10 mouse cellular contexts compared by ENCODE assay signal in the genomic region with DNA sequence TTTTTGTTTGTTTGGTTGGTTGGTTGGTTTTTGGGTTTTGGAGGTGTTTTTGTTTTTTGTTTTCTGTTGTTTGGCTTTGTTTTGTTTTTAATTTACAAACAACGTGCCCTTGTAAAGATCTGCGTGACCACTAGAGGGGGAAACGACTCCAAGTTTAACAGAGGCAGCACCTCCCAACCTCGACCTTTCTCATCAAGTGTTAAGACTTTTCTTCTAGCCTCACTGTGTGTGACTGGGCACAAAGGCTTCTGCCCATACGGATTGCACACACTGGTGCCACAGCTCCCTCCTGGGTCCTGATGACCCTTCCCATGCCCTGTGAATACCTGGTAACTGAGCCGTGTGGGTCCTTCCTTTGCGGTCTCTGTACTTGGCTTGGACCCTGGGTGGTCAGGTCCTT. TPM values are rescaled to one million over a fixed set of nuclear protein-coding genes. Genes with fewer than 3 reads are reported as not detected.
DNase-seq lines count a peak whose midpoint lies in the region; ATAC-seq lines count a peak whose summit lies in the region.
"Had no signal": no experiment of that assay in that cellular context is flagged by ENCODE, and none has a peak within 500 bp of the region (broad histone marks: within the 10 kb centered on the region; RNA-seq: fewer than 3 reads in every experiment).

No protein-coding gene starts in this region.

- peaks cover 11% of the 10 kb centered on the region for H3K4me1 ChIP-seq in neural tube, embryonic 12.5 days
- H3K4me1 ChIP-seq in forebrain, embryonic 15.5 days: peaks cover 21% of the 10 kb centered on the region

- WGBS in neural tube, embryonic 12.5 days: 29% methylated on average over 7 of the region's 7 CpGs
- 27% methylated on average over 7 of the region's 7 CpGs for WGBS in forebrain, embryonic 15.5 days

- DNase-seq in cerebellum, postnatal 25 days: peak; percentile 37 to 48
- no peak for DNase-seq in cerebellum, adult 11-12 months
- no peak for DNase-seq in neural tube, embryonic 10.5 days (ENCODE audit: extremely low spot score, low spot score)
- DNase-seq in naive thymus-derived CD4-positive, alpha-beta T cell, adult 2 months (ENCODE audit: low read depth): peak; percentile 70
- DNase-seq in ovary, postnatal 36 days (ENCODE audit: low spot score): no peak
- DNase-seq in right cerebral cortex, postnatal 14 days: no peak

- H3K9ac ChIP-seq in neural tube, embryonic 12.5 days: no peak overlapping the region
- no peak overlapping the region for H3K9ac ChIP-seq in forebrain, embryonic 15.5 days (replicated peaks)
- H3K9ac ChIP-seq: heart, embryonic 15.5 days had no signal

- H3K27me3 ChIP-seq in neural tube, embryonic 12.5 days (replicated peaks): no peaks in the 10 kb centered on the region
- no peaks in the 10 kb centered on the region for H3K27me3 ChIP-seq in forebrain, embryonic 15.5 days

- ATAC-seq in neural tube, embryonic 12.5 days (ENCODE audit: low FRiP score, low read depth): no peak
- ATAC-seq in forebrain, embryonic 15.5 days (replicated peaks): no peak

- H3K27ac ChIP-seq in neural tube, embryonic 12.5 days: no peak overlapping the region
- H3K27ac ChIP-seq in forebrain, embryonic 15.5 days (replicated peaks): peak overlapping the region; percentile 38; the same call in 1 of the 2 replicates

- 0 out of 2 replicates have a peak overlapping the region, but pooled peaks have one; percentile 1 for H3K4me2 ChIP-seq in neural tube, embryonic 12.5 days (replicated peaks)
- no peak overlapping the region for H3K4me2 ChIP-seq in forebrain, embryonic 15.5 days (replicated peaks)

- H3K36me3 ChIP-seq in neural tube, embryonic 12.5 days: no peaks in the 10 kb centered on the region
- no peaks in the 10 kb centered on the region for H3K36me3 ChIP-seq in forebrain, embryonic 15.5 days
- H3K36me3 ChIP-seq: heart, embryonic 15.5 days; neural tube, embryonic 13.5 days had no signal

- H3K4me3 ChIP-seq in neural tube, embryonic 12.5 days: no peak overlapping the region
- H3K4me3 ChIP-seq in forebrain, embryonic 15.5 days: no peak overlapping the region
- H3K4me3 ChIP-seq: neural tube, embryonic 13.5 days had no signal

- no peaks in the 10 kb centered on the region for H3K9me3 ChIP-seq in neural tube, embryonic 12.5 days
- no peaks in the 10 kb centered on the region for H3K9me3 ChIP-seq in forebrain, embryonic 15.5 days
- H3K9me3 ChIP-seq: heart, embryonic 15.5 days; neural tube, embryonic 13.5 days had no signal

RNA-seq across cellular contexts. Expression of a gene that starts 30.5 kb away (rescaled TPM):
- polyA plus RNA-seq in neural tube, embryonic 12.5 days (2016; fragmentation: Nextera tagmentation; extraction: Ambion mirVana): 0.10 and 0.17 TPM in 2 replicates
- 0.47 and 0.52 TPM in 2 replicates for polyA plus RNA-seq in forebrain, embryonic 15.5 days (2015; fragmentation: Nextera tagmentation; extraction: Ambion mirVana)

RNA-seq across cellular contexts. Expression of a gene that starts 56.2 kb away (rescaled TPM):
- 32.1 and 32.6 TPM in 2 replicates for polyA plus RNA-seq in neural tube, embryonic 12.5 days (2016; fragmentation: Nextera tagmentation; extraction: Ambion mirVana)
- 32.0 and 32.4 TPM in 2 replicates for polyA plus RNA-seq in forebrain, embryonic 15.5 days (2015; fragmentation: Nextera tagmentation; extraction: Ambion mirVana)

RNA-seq across cellular contexts. Expression of a gene that starts 56.4 kb away (rescaled TPM):
- 179 and 194 TPM in 2 replicates for polyA plus RNA-seq in neural tube, embryonic 12.5 days (2016; fragmentation: Nextera tagmentation; extraction: Ambion mirVana)
- polyA plus RNA-seq in forebrain, embryonic 15.5 days (2015; fragmentation: Nextera tagmentation; extraction: Ambion mirVana): 166 and 170 TPM in 2 replicates

RNA-seq across cellular contexts. Expression of a gene that starts 58.7 kb away (rescaled TPM):
- 5.6 and 5.8 TPM in 2 replicates for polyA plus RNA-seq in neural tube, embryonic 12.5 days (2016; fragmentation: Nextera tagmentation; extraction: Ambion mirVana)
- 5.1 and 6.2 TPM in 2 replicates for polyA plus RNA-seq in forebrain, embryonic 15.5 days (2015; fragmentation: Nextera tagmentation; extraction: Ambion mirVana)

Comparison
In these comparisons a context has a peak if more than half of its experiments do, and no peak if none do; other contexts are left out.
1. DNase-seq: peak in cerebellum, postnatal 25 days (2 of 2) and naive thymus-derived CD4-positive, alpha-beta T cell, adult 2 months (single experiment); none in cerebellum, adult 11-12 months (single experiment), neural tube, embryonic 10.5 days (single experiment), ovary, postnatal 36 days (single experiment) and right cerebral cortex, postnatal 14 days (single experiment).